Mouse (Mus musculus) neural tube, embryonic 11.5 days (tissue): ENCODE results near the gene Rnf114. TPM values are rescaled to one million over a fixed set of nuclear protein-coding genes. Genes with fewer than 3 reads are reported as not detected.

Source experiments
- ATAC-seq: fragments of 200-750 bp; cut with Nextera tagmentation; 2 replicates; pipeline ENCODE4 v1.8.0; 2017; ENCODE audit warnings: moderate number of reproducible peaks, mild to moderate bottlenecking, moderate TSS enrichment, moderate library complexity; ENCODE audit not compliant: insufficient read depth, low FRiP score, low TSS enrichment
- DNase-seq: peaks from one replicate; pipeline ENCODE4 v3.0.0-alpha.2; 2015; ENCODE audit warnings: low spot score
- H3K27ac ChIP-seq: fragments of 300-500 bp; sonication (generic); 2 replicates; pipeline ENCODE4 v1.5.1; 2014; ENCODE audit warnings: low read depth, mild to moderate bottlenecking, low read length
- H3K27me3 ChIP-seq: fragments of 300-500 bp; sonication (generic); 2 replicates; pipeline ENCODE4 v1.6.1; 2014; ENCODE audit warnings: mild to moderate bottlenecking, low read length, mixed read lengths; ENCODE audit not compliant: control insufficient read depth, insufficient read depth
- H3K36me3 ChIP-seq: fragments of 300-500 bp; sonication (generic); 2 replicates; pipeline ENCODE4 v1.6.1; 2014; ENCODE audit warnings: mild to moderate bottlenecking, low read length, moderate library complexity, mixed read lengths; ENCODE audit not compliant: control insufficient read depth, insufficient read depth
- H3K4me1 ChIP-seq: fragments of 300-500 bp; sonication (generic); 2 replicates; pipeline ENCODE4 v1.6.1; 2014; ENCODE audit warnings: low read length, mixed read lengths; ENCODE audit not compliant: control insufficient read depth, insufficient read depth
- H3K4me2 ChIP-seq: fragments of 300-500 bp; sonication (generic); 2 replicates; pipeline ENCODE4 v1.6.1; 2014; ENCODE audit warnings: low read depth, mild to moderate bottlenecking, moderate library complexity
- H3K4me3 ChIP-seq: fragments of 300-500 bp; sonication (generic); 2 replicates; pipeline ENCODE4 v1.5.1; 2014; ENCODE audit warnings: low read depth, low read length
- H3K9ac ChIP-seq: fragments of 300-500 bp; sonication (generic); 2 replicates; pipeline ENCODE4 v1.6.1; 2014; ENCODE audit warnings: mild to moderate bottlenecking, low read length
- H3K9me3 ChIP-seq: fragments of 300-500 bp; sonication (generic); 2 replicates; pipeline ENCODE4 v1.6.1; 2016; ENCODE audit warnings: low read length; ENCODE audit not compliant: control insufficient read depth
- WGBS: fragments of 180-500 bp; shearing (Covaris S2); extraction: QIAGEN DNeasy Blood & Tissue Kit; methylation state at CpG from one replicate; pipeline ENCODE4 v1.1.7; 2014; 5-methylcytosine and 5-hydroxymethylcytosine counted together
- polyA plus RNA-seq: library from polyadenylated mRNA; unstranded; fragments of >200 nt; fragmentation: Nextera tagmentation; extraction: Ambion mirVana; gene quantifications from 2 replicates; pipeline ENCODE4 v1.2.1, GENCODE M21; 2014

The Rnf114 gene
- polyA plus RNA-seq, 1 experiment from 2014 or later = 161 TPM

DNA sequence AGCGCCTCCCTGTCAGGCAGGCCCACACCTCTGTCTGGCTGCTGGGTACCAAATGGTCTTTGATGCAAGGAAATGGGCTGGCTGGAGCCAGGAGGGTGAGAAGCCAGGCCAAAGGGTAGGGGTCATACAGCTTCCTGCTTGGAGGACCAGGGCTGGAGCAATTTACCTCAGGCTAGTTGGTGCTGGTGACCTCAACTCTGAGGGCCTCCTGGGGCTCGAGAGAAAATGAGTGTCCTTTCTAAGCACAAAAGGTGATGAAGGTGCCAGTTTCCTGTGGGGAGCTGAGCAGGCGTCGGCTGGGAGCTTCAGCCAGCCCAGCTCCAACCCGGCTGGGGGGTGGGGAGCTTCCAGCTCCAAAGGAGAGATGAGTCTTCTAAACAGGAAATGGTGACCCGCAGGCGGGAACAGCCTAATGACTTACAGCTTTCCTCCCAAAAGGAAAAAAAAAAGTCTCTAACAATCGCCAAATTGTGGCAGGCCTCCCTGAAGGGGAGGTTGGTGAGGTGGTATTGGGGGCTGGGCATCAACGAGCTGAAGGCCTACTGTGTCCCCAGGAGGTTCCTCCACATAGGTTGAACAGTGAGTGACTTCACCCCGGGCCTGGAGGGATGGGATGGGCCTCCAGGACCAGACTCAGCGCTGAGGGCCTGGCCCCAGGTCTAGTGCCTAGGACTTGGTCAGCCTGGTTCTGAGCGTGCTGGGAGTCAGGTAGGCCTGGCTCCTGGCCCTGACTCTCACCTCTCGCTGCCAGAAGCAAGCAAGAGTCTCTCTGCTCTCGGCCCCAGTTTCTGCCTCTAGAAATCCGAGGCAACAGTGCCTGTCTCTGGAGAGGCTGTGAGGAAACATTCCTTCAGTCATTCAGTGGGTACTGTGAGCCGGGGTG, 50.9 kb downstream of the Rnf114 start:
- Histone ChIP-seq H3K4me2 (no peak overlapping the region; the same call in 1 of the 2 replicates), H3K9ac (0 out of 2 replicates have a peak overlapping the region, but pooled peaks have one; percentile 7), H3K4me3 (no peak overlapping the region), H3K27ac (peak overlapping the region; percentile 75), H3K4me1 (peaks cover 42% of the 10 kb centered on the region), H3K9me3 (no peaks in the 10 kb centered on the region), H3K36me3 (no peaks in the 10 kb centered on the region; the same call in 1 of the 2 replicates), H3K27me3 (peaks cover 7% of the 10 kb centered on the region)
- ATAC-seq (no peak), DNase-seq (peak; percentile 66)
- WGBS = 13% methylated on average over 16 of the region's 16 CpGs

DNA sequence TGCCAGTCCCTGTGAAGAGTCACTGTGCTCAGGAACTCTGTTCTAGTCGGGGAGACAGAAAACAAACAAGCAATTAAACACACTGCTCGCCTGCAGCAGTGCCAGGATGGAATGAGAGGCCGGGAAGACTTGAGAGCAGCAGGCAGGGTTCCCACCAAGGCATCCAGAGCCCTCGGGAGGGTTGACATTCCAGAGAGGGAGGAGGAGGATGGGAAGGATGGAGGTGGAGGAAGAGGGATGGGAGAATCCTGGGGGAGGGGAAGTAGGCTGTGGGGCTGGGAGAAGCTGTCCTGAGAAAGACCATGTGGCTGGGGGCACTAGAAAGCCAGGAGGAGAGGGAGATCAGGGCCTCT, 51.5 kb downstream of the Rnf114 start:
- 7% methylated on average over 4 of the region's 4 CpGs for WGBS

DNA sequence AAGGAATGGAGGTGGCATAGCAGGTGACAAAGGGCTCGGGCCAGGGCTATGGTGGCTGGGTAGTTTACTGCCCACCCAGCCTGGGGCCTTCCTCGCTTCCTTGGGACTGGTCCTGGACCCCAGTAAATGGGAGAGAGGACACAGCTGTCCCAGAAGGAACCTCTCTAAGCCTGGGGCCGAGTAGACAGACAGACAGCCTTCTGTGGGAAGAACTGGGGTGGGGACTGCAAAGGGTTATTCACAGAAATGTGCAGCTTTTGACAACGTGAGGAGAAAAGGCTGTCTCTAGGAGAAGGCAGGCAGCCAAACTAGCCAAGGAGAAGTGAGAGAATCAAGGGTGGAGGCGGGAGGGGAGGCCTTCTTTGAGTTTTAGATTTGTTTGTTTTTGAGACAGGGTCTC, 52.0 kb downstream of the Rnf114 start:
- peaks cover 38% of the 10 kb centered on the region for H3K4me1 ChIP-seq
- no peak overlapping the region for H3K9ac ChIP-seq
- H3K27me3 ChIP-seq = no peaks in the 10 kb centered on the region; the same call in none of the 2 replicates
- H3K4me3 ChIP-seq = no peak overlapping the region
- H3K9me3 ChIP-seq = no peaks in the 10 kb centered on the region
- no peaks in the 10 kb centered on the region; the same call in 1 of the 2 replicates for H3K36me3 ChIP-seq
- DNase-seq (no peak), ATAC-seq (no peak)
- H3K27ac ChIP-seq = peak overlapping the region; percentile 75; the same call in 1 of the 2 replicates
- H3K4me2 ChIP-seq = no peak overlapping the region
- WGBS = 48% methylated on average over 5 of the region's 5 CpGs

More for the DNA sequence above, 51.5 kb downstream of the Rnf114 start:
- Histone ChIP-seq H3K27ac (peak overlapping the region; percentile 75), H3K4me1 (peaks cover 39% of the 10 kb centered on the region), H3K36me3 (no peaks in the 10 kb centered on the region; the same call in 1 of the 2 replicates), H3K4me3 (no peak overlapping the region), H3K27me3 (peaks cover under 1% of the 10 kb centered on the region), H3K4me2 (no peak overlapping the region), H3K9ac (0 out of 2 replicates have a peak overlapping the region, but pooled peaks have one; percentile 7), H3K9me3 (no peaks in the 10 kb centered on the region)
- ATAC-seq (no peak), DNase-seq (no peak)

DNA sequence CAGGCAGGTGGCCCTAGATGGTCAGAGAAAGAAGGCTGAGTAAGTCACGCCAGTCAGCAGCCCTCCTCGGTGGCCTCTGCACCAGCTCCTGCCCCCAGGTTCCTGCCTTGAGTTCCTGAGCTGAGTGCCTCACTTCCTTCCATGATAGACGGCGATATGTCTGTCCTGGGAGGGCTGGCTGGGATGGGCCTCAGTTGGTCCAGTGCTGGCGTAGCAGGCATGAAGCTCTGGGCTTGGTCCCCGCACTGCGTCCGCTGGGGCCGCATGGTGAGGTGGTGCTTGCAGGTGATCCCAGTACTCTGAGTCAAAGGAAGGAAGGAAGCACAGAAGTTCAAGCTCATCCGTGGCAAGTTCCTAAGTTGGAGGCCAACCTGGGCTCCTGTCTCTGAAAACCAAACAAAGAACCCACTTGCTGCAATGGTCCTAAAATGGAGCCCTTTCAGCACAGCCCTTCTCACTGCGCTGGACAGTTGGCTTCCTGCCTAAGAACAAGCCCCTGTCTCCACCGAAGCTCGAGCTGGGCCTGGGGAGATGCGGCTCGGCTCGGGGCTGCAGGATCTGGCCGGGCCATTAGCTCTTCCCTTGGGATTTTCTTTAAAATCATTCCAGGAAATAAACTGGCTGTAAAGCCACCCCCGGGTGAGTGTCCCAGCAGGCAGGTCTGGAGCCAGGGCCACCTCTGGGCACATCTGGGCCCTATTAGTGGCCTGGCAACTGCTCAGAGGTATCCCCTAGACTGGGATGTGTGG, 54.2 kb downstream of the Rnf114 start:
- Histone ChIP-seq H3K4me1 (peaks cover 20% of the 10 kb centered on the region), H3K4me3 (no peak overlapping the region), H3K27me3 (no peaks in the 10 kb centered on the region), H3K4me2 (no peak overlapping the region), H3K36me3 (no peaks in the 10 kb centered on the region; the same call in 1 of the 2 replicates), H3K27ac (no peak overlapping the region), H3K9me3 (no peaks in the 10 kb centered on the region), H3K9ac (no peak overlapping the region)
- ATAC-seq = no peak
- WGBS = 77% methylated on average over 18 of the region's 18 CpGs
- no peak for DNase-seq

DNA sequence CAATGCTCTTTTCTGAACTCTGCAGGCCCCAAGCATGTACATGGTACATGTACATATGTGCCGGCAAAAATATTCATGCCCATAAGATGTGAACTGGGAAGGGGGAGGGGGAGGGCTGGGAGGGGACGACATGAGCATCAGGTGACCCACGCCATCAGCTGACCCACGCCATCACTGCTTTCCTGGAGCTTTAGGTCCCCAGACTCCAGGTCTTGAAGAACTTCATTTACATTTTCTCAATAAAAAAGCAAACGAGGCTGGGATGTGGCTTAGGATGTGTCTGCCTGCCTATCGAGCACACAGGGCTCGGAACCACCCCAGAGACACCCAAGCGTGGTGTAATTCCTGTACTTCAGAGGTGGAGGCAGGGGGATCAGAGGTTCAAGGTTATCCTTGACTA, 55.0 kb downstream of the Rnf114 start:
- 82% methylated on average over 8 of the region's 8 CpGs for WGBS
- Histone ChIP-seq H3K9me3 (no peaks in the 10 kb centered on the region), H3K4me3 (no peak overlapping the region), H3K27me3 (no peaks in the 10 kb centered on the region), H3K4me2 (no peak overlapping the region), H3K9ac (no peak overlapping the region), H3K36me3 (no peaks in the 10 kb centered on the region; the same call in 1 of the 2 replicates), H3K27ac (no peak overlapping the region), H3K4me1 (peaks cover 14% of the 10 kb centered on the region)
- ATAC-seq (no peak), DNase-seq (no peak)

DNA sequence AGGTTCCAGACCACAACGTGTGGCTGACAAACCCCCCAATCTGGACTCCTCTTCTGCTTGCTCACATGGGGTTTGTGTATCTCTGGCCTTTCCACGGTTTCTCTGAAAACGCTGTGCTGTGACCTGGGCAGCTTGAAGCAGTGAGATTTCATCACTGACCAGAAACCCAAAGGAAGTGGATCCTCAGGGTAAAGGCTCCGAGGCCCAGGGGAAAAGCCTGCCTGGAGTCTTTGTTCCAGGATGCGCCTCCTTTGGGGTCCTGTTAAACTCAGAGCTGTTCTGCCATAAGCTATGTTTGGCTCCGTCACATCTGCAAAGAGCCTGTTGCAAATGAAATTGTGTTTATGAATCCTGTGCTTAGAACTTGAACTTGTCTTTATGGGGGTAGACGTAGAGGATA, 56.5 kb downstream of the Rnf114 start:
- 81% methylated on average over 7 of the region's 7 CpGs for WGBS
- H3K4me2 ChIP-seq = no peak overlapping the region
- DNase-seq = no peak

DNA sequence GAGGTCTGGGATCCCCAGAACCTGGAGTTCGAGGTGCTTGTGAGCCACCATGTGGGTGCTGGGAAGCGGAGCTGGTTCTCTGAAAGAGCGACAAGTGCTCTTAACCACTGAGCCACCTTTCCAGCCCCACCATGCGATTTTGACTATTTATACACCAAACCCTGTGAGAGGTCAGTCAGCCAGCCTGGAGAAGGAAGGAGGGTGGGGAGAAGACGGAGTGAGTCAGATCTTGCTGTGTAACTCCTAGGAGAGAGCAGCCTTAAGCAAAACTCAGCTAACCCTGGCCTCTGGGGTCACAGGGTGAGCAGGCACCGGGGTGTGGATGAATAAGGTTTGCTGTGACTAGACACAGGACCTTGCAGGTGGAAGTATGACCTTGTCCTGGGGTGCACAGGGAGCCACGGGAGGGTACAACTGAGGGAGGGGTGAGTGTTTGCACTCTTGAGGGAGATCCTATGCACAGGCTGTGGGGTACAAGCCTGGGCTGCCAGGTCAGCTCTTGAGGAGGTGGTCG, 58.0 kb downstream of the Rnf114 start:
- 72% methylated on average over 8 of the region's 8 CpGs for WGBS
- Histone ChIP-seq H3K36me3 (no peaks in the 10 kb centered on the region), H3K27me3 (no peaks in the 10 kb centered on the region), H3K4me2 (no peak overlapping the region), H3K4me1 (peaks cover 4% of the 10 kb centered on the region; the same call in 1 of the 2 replicates), H3K9me3 (no peaks in the 10 kb centered on the region), H3K4me3 (no peak overlapping the region), H3K9ac (no peak overlapping the region), H3K27ac (no peak overlapping the region)
- no peak for ATAC-seq
- DNase-seq = no peak

More for the DNA sequence above, 56.5 kb downstream of the Rnf114 start:
- no peak for ATAC-seq
- Histone ChIP-seq H3K9ac (no peak overlapping the region), H3K27me3 (no peaks in the 10 kb centered on the region), H3K27ac (no peak overlapping the region), H3K36me3 (no peaks in the 10 kb centered on the region), H3K4me1 (peaks cover 6% of the 10 kb centered on the region), H3K4me3 (no peak overlapping the region), H3K9me3 (no peaks in the 10 kb centered on the region)

DNA sequence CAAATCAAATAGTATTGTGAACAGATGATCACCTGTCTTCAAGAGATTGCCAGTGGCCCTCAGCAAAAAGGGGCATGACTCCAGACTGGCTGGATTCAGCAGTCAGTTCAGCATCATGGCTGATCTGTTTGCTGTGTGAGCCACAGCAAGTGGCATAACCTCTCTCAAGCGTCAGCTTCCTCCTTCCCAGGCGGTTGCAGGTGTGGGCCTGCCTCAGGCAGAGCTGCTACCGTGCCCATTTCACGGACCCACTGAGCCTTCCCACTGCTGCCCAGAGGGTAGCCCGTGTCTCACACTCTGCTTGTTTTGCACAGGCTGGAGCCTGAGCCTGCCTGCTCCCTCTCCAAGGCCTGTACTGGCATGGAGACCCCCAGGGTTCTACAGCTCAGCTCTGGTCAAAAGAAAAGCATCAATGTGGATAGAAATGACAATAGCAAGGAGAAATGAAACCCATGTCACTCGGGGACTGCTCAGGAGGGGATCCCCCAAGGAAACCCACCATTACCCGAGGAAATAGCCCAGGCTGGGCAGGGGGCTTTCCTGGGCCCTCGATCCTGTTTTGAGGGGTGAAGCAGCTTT, 59.0 kb downstream of the Rnf114 start:
- no peak for ATAC-seq
- no peak overlapping the region for H3K4me2 ChIP-seq
- WGBS = 83% methylated on average over 8 of the region's 8 CpGs

More for the DNA sequence above, 59.0 kb downstream of the Rnf114 start:
- Histone ChIP-seq H3K4me3 (no peak overlapping the region), H3K27ac (no peak overlapping the region), H3K27me3 (no peaks in the 10 kb centered on the region), H3K9me3 (no peaks in the 10 kb centered on the region), H3K36me3 (no peaks in the 10 kb centered on the region), H3K9ac (no peak overlapping the region), H3K4me1 (peaks cover 4% of the 10 kb centered on the region; the same call in 1 of the 2 replicates)
- no peak for DNase-seq
